Mouse (Mus musculus) heart, postnatal 0 days (tissue): Measurements from ENCODE around the gene Pced1a. TPM values are rescaled to one million over a fixed set of nuclear protein-coding genes. Genes with fewer than 3 reads are reported as not detected.

Source experiments
- ATAC-seq: fragments of 200-750 bp; cut with Nextera tagmentation; 2 replicates; pipeline ENCODE4 v1.8.0; 2017; ENCODE audit warnings: low read depth, moderate number of reproducible peaks, moderate library complexity; ENCODE audit not compliant: insufficient read depth
- DNase-seq: peaks from one replicate; pipeline ENCODE4 v3.0.0-alpha.2; 2016; ENCODE audit warnings: low spot score
- H3K27ac ChIP-seq: fragments of 300-500 bp; sonication (generic); 2 replicates; pipeline ENCODE4 v1.5.1; 2014; ENCODE audit warnings: low read depth, mild to moderate bottlenecking
- H3K27me3 ChIP-seq: fragments of 300-500 bp; sonication (generic); 2 replicates; pipeline ENCODE4 v1.6.1; 2014; ENCODE audit warnings: low read length, mixed read lengths; ENCODE audit not compliant: control insufficient read depth, insufficient read depth
- H3K36me3 ChIP-seq: fragments of 300-500 bp; sonication (generic); replicated peaks from 2 replicates; pipeline ENCODE4 v1.6.1; 2014; ENCODE audit warnings: low read length, mixed read lengths; ENCODE audit not compliant: control insufficient read depth, insufficient read depth
- H3K4me1 ChIP-seq: fragments of 300-500 bp; sonication (generic); 2 replicates; pipeline ENCODE4 v1.6.1; 2014; ENCODE audit warnings: antibody characterized with exemption; ENCODE audit not compliant: control insufficient read depth, insufficient read depth
- H3K4me2 ChIP-seq: fragments of 300-500 bp; sonication (generic); 2 replicates; pipeline ENCODE4 v1.6.1; 2014; ENCODE audit warnings: low read depth, mild to moderate bottlenecking, low read length, moderate library complexity
- H3K4me3 ChIP-seq: fragments of 300-500 bp; sonication (generic); 2 replicates; pipeline ENCODE4 v1.5.1; 2014; ENCODE audit warnings: low read depth, low read length
- H3K9ac ChIP-seq: fragments of 300-500 bp; sonication (generic); replicated peaks from 2 replicates; pipeline ENCODE4 v1.6.1; 2014; ENCODE audit warnings: low read depth, low read length, mixed read lengths
- H3K9me3 ChIP-seq: fragments of 300-500 bp; sonication (generic); replicated peaks from 2 replicates; pipeline ENCODE4 v1.6.1; 2016; ENCODE audit warnings: low read length; ENCODE audit not compliant: control insufficient read depth
- CTCF ChIP-seq: IDR thresholded peaks from 2 replicates; pipeline ENCODE4 v1.5.1; 2016; ENCODE audit warnings: antibody characterized with exemption, control low read depth, low read depth
- EP300 ChIP-seq: IDR thresholded peaks from 2 replicates; pipeline ENCODE4 v1.6.1; 2016; ENCODE audit warnings: antibody characterized with exemption, low read depth
- WGBS: fragments of 180-500 bp; shearing (Covaris S2); extraction: QIAGEN DNeasy Blood & Tissue Kit; methylation state at CpG from one replicate; pipeline ENCODE4 v1.1.7; 2014; 5-methylcytosine and 5-hydroxymethylcytosine counted together
- polyA plus RNA-seq: library from polyadenylated mRNA; unstranded; fragments of >200 nt; fragmentation: Nextera tagmentation; extraction: Ambion mirVana; gene quantifications from 2 replicates; pipeline ENCODE4 v1.2.1, GENCODE M21; 2015
- total RNA-seq: library from RNA; depleted of rRNA; stranded (reverse); fragments of >200 nt; gene quantifications from 2 replicates; pipeline ENCODE4 v1.2.3, GENCODE M21; 2014; ENCODE audit warnings: low replicate concordance

The Pced1a gene
- total and polyA plus RNA-seq, 2 experiments from 2014 or later: 2.7 to 6.4 TPM

- H3K4me3 ChIP-seq: peak overlapping the region; percentile 78
- H3K9ac ChIP-seq: peak overlapping the region; percentile 86
- H3K27me3 ChIP-seq: no peaks in the 10 kb centered on the region
- H3K4me1 ChIP-seq: peaks cover 11% of the 10 kb centered on the region; the same call in 1 of the 2 replicates
- DNase-seq: peak; percentile 47
- no peak for TF ChIP-seq CTCF
- no peak for TF ChIP-seq EP300
- H3K4me2 ChIP-seq: peak overlapping the region; percentile 79
- 12% methylated on average over 49 of the region's 49 CpGs for WGBS
- H3K9me3 ChIP-seq: no peaks in the 10 kb centered on the region
- no peaks in the 10 kb centered on the region for H3K36me3 ChIP-seq
- H3K27ac ChIP-seq: peak overlapping the region; percentile 87
- ATAC-seq: peak; percentile 66
Measured at GRCm38 (mm10) chr2:130423397-130424125, 940 bp downstream of the Pced1a start.

- H3K4me1 ChIP-seq: peaks cover 11% of the 10 kb centered on the region; the same call in 1 of the 2 replicates
- H3K36me3 ChIP-seq: no peaks in the 10 kb centered on the region
- H3K4me3 ChIP-seq: no peak overlapping the region
- no peaks in the 10 kb centered on the region for H3K9me3 ChIP-seq
- H3K4me2 ChIP-seq: no peak overlapping the region
- ATAC-seq (no peak), DNase-seq (no peak)
- 92% methylated on average over 26 of the region's 26 CpGs for WGBS
- no peak overlapping the region for H3K9ac ChIP-seq
- H3K27me3 ChIP-seq: no peaks in the 10 kb centered on the region
- TF ChIP-seq EP300 (no peak), CTCF (no peak)
- no peak overlapping the region for H3K27ac ChIP-seq
Measured at GRCm38 (mm10) chr2:130421781-130422620, 2.5 kb downstream of the Pced1a start.

GRCm38 (mm10) chr2:130414094-130414856 lies 10.2 kb downstream of the Pced1a start:
- no peak overlapping the region for H3K4me2 ChIP-seq
- DNase-seq (no peak), ATAC-seq (no peak)
- H3K4me1 ChIP-seq: no peaks in the 10 kb centered on the region
- no peaks in the 10 kb centered on the region for H3K9me3 ChIP-seq
- WGBS: 70% methylated on average over 6 of the region's 6 CpGs
- H3K27me3 ChIP-seq: no peaks in the 10 kb centered on the region
- H3K36me3 ChIP-seq: no peaks in the 10 kb centered on the region
- peak; percentile 20; the same call in 1 of the 2 replicates for TF ChIP-seq CTCF
- TF ChIP-seq EP300: no peak
- no peak overlapping the region for H3K4me3 ChIP-seq
- H3K27ac ChIP-seq: no peak overlapping the region
- no peak overlapping the region for H3K9ac ChIP-seq

- DNase-seq: no peak
- Histone ChIP-seq H3K4me3 (no peak overlapping the region), H3K9me3 (no peaks in the 10 kb centered on the region), H3K36me3 (no peaks in the 10 kb centered on the region), H3K27ac (no peak overlapping the region), H3K27me3 (no peaks in the 10 kb centered on the region), H3K9ac (no peak overlapping the region), H3K4me2 (no peak overlapping the region), H3K4me1 (no peaks in the 10 kb centered on the region)
- no peak for TF ChIP-seq EP300
- TF ChIP-seq CTCF: no peak
- 78% methylated on average over 3 of the region's 3 CpGs for WGBS
- no peak for ATAC-seq
Measured at GRCm38 (mm10) chr2:130412775-130413174, 11.7 kb downstream of the Pced1a start.
